Mouse (Mus musculus): ENCODE data around the gene Shld1.

DNA sequence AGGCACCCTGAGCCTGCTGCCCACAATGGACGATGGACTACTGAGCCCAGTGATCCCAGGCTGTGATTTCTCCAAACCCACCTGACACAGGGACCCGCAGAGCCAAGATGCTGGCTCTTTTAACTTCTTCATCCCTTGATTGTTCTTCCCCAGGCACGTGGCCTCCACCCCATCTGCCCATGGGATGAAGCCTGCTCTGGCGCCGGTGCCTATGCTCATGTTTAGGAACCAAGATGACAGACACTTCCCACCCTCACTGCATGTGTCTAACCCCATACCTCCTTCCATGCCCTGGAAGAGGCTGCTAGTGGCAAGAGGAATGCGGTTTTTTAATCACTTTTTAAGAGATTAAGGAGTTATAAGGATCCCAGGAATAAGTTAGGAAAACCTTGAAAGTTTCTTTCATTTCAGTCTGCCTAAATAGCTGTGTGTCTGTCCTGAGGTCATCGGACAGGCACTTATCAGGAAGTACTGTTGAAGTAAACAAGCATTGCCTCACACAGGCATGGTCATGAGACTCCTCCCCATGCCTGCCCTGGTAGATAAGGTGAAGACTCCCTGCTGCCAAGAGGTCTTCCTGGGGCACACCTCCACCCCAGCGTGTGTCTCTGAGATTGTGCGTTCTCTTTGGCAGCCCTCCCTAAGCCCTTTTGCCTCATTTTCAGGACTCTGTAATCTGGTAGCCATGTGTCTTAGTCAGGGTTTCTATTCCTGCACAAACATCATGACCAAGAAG lies 8.8 kb downstream of the Shld1 start:
- TF ChIP-seq CTCF (IDR thresholded peaks at IDR 0.05; ENCODE audit: low read depth) = no peak
- TF ChIP-seq EP300 (IDR thresholded peaks at IDR 0.05; ENCODE audit: low read depth) = peak; percentile 77; the same call in 1 of the 2 replicates

Data from heart, postnatal 0 days (tissue).